Mouse (Mus musculus) cerebellum, postnatal 36 days (tissue): ENCODE results near the gene Tacc2.
"Not testable (repeated sequence)": the region's sequence is repeated elsewhere in the genome, so short reads cannot be mapped to it uniquely, and the experiment has no call there.

Source experiments
- DNase-seq, 2 experiments: peaks; one replicate each; pipeline ENCODE4 v3.0.0; 2021 to 2022; ENCODE audit warnings: mixed read lengths in 2 of 2

The Tacc2 gene

DNA sequence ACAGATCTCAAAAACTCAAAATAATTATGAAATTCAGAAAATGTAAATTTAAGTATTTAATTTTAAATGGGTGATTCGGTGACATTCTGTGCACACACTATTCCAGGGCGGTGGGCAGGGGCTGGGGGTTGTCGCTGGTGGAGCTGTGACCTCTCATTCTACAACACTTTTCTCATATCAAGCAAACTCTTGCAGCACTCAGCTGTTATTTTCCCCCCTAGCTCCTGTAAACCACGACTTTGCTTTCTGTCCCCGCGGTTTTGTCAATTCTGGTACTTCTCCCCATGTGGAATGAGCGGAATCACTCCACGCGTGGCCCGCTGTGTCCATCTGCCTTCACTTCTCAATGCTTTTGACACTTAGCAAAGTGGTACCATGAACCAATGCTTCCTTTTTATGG lies 3.5 kb upstream of the Tacc2 start:
- no peak for DNase-seq

GRCm38 (mm10) chr7:130574211-130574991 lies 2.8 kb upstream of the Tacc2 start:
- DNase-seq: no peak

- no peak for DNase-seq
These were observed 257 bp upstream of the Tacc2 start for GRCm38 (mm10) chr7:130576981-130577380.

GRCm38 (mm10) chr7:130578066-130578465 lies 828 bp downstream of the Tacc2 start:
- DNase-seq: no peak

GRCm38 (mm10) chr7:130578607-130579006 lies 1.4 kb downstream of the Tacc2 start:
- no peak for DNase-seq

DNA sequence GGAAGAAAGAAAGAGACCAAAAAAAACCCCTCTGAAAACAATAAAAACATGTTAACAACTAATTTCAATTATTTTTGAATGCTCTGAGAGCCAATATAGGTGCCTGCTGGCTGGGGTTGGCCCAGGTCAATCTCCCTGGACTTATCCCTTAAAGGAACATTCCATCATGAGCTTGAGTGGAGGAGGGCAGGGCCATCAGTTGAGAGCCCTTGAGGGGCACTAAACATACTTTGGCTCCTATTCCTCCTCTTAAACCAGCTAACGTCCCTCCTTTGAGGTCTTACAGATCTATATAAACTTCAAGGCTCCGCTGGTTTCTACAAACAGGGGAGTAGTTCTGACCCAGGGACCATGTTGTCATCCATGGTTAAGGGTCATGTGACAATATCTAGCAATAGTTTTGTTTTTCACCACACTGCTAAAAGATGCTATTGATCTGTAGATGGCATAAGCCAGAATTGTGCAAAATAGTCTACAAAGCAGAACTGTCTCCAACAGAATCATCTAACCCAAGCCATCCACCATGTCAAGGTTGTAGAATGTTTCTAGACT lies 9.4 kb downstream of the Tacc2 start:
- no peak for DNase-seq

GRCm38 (mm10) chr7:130590081-130590828 lies 13.0 kb downstream of the Tacc2 start:
- DNase-seq: no peak

GRCm38 (mm10) chr7:130590845-130591437 lies 13.7 kb downstream of the Tacc2 start:
- no peak for DNase-seq

- not testable (repeated sequence) for DNase-seq
These were observed 15.7 kb downstream of the Tacc2 start for GRCm38 (mm10) chr7:130592975-130593374.

- not testable (repeated sequence) for DNase-seq
These were observed 16.4 kb downstream of the Tacc2 start for GRCm38 (mm10) chr7:130593375-130594239.

DNA sequence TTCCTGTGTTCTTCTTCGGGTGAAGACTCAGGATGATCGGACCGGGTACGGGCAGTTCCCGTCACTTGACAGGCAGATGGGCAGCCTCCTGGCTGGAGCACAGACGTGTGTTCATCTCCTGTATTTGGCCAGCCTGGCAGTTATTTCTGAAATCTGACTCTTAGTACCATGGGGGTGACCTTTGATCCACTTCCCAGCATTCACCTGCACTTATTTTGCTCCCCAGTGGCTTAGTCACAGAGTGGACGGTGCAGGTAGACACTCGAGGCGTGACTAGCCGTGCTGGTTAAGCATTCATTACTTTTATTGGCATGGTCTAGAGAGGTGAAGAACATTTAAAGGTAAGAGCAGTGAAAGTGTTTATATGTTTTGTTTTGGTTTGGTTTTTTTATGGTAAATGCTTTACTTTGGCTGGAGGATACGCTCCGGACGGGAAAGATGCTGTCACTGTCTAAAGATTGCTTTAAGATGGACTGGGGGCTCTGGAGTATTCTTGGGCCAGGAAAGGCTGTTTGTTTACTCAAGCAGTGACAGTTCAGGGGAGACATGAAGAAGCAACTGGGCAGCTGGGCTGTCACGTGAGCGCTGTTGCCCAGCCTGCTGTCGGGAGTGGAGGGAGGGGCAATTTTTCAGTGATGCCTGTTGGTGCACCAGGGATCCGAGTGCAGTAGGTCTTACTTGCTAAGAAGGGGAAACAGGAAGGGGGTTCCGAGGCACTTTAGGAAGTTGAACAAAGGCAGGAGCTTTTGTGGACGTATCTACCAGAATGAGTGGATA lies 19.0 kb downstream of the Tacc2 start:
- not testable (repeated sequence) for DNase-seq

DNA sequence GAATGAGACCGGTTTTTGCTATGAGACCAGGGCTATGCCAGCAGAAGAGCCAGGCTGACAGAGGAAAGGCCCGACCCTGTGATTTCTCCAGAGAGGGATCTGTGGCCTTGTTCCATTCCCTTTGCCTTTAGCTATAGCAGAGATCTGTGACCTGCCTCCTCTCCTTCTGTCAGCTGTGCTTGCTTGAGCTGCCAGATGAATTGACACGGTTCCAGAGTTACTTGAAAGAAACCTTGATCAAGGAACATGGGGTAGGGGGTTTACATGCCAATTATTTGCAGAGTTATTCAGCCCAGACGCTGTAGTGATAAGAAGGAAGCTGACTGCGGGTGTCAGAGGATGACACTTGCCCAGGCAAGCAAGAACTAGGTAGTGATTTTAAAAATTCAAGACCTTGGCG lies 20.3 kb downstream of the Tacc2 start:
- no peak for DNase-seq

- DNase-seq: no peak
These were observed 22.8 kb downstream of the Tacc2 start for GRCm38 (mm10) chr7:130600074-130600473.

GRCm38 (mm10) chr7:130600546-130600945 lies 23.3 kb downstream of the Tacc2 start:
- no peak for DNase-seq

GRCm38 (mm10) chr7:130602804-130603203 lies 25.6 kb downstream of the Tacc2 start:
- DNase-seq: no peak

GRCm38 (mm10) chr7:130603556-130603955 lies 26.3 kb downstream of the Tacc2 start:
- no peak for DNase-seq

GRCm38 (mm10) chr7:130604390-130604789 lies 27.2 kb downstream of the Tacc2 start:
- DNase-seq: no peak

- no peak for DNase-seq
These were observed 27.9 kb downstream of the Tacc2 start for GRCm38 (mm10) chr7:130605111-130605510.

DNA sequence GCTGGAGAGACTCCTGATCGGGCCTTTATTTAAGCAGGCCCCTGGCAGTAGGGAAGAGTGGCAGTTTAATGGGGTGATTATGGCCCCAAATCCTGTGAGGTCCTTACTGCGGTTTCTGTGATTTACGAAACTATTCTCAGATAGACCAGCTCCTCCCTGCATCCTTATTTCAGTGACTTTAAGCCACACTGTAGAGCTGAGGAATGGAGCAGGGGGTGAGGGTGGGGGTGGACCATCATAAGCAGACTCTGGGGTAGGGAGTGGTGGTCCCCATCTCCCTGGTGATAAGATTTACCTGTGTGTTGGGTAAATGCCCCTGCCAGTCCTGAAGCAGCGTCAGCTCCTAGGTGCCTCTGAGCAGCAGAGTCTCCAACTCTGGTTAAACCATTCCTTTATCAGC lies 29.7 kb downstream of the Tacc2 start:
- DNase-seq: no peak

- DNase-seq: no peak
These were observed 36.7 kb downstream of the Tacc2 start for GRCm38 (mm10) chr7:130613973-130614372.

GRCm38 (mm10) chr7:130617591-130617990 lies 40.4 kb downstream of the Tacc2 start:
- no peak for DNase-seq

- DNase-seq: no peak
These were observed 43.8 kb downstream of the Tacc2 start for GRCm38 (mm10) chr7:130621068-130621467.
